Mouse (Mus musculus) lung, embryonic 16.5 days (tissue): Measurements from ENCODE around the gene Zfp92. TPM values are rescaled to one million over a fixed set of nuclear protein-coding genes. Genes with fewer than 3 reads are reported as not detected.
"Not testable (repeated sequence)": the region's sequence is repeated elsewhere in the genome, so short reads cannot be mapped to it uniquely, and the experiment has no call there.

Experiments
- ATAC-seq: fragments of 200-750 bp; cut with Nextera tagmentation; 2 replicates; pipeline ENCODE4 v1.8.0; 2017; ENCODE audit warnings: low read depth, mild to moderate bottlenecking, moderate library complexity
- H3K27ac ChIP-seq: fragments of 300-500 bp; sonication (generic); 2 replicates; pipeline ENCODE4 v1.5.1; 2014; ENCODE audit warnings: mild to moderate bottlenecking, control low read depth, low read length
- H3K27me3 ChIP-seq: fragments of 300-500 bp; sonication (generic); 2 replicates; pipeline ENCODE4 v1.6.1; 2014; ENCODE audit warnings: low read depth, low read length, mixed read lengths; ENCODE audit not compliant: control insufficient read depth, insufficient read depth
- H3K36me3 ChIP-seq: fragments of 300-500 bp; sonication (generic); 2 replicates; pipeline ENCODE4 v1.6.1; 2014; ENCODE audit warnings: low read length; ENCODE audit not compliant: control insufficient read depth, insufficient read depth
- H3K4me1 ChIP-seq: fragments of 300-500 bp; sonication (generic); replicated peaks from 2 replicates; pipeline ENCODE4 v1.6.1; 2014; ENCODE audit warnings: low read length, mixed read lengths; ENCODE audit not compliant: control insufficient read depth, insufficient read depth
- H3K4me2 ChIP-seq: fragments of 300-500 bp; sonication (generic); 2 replicates; pipeline ENCODE4 v1.6.1; 2014; ENCODE audit warnings: low read depth, low read length, control low read depth
- H3K4me3 ChIP-seq: fragments of 300-500 bp; sonication (generic); 2 replicates; pipeline ENCODE4 v1.5.1; 2014; ENCODE audit warnings: mild to moderate bottlenecking, low read length, control low read depth
- H3K9ac ChIP-seq: fragments of 300-500 bp; sonication (generic); 2 replicates; pipeline ENCODE4 v1.6.1; 2014; ENCODE audit warnings: low read length, control low read depth
- H3K9me3 ChIP-seq: fragments of 300-500 bp; sonication (generic); 2 replicates; pipeline ENCODE4 v1.6.1; 2016; ENCODE audit warnings: low read length; ENCODE audit not compliant: control insufficient read depth
- WGBS: fragments of 180-500 bp; shearing (Covaris S2); extraction: QIAGEN DNeasy Blood & Tissue Kit; methylation state at CpG from one replicate; pipeline ENCODE4 v1.1.7; 2014; 5-methylcytosine and 5-hydroxymethylcytosine counted together
- polyA plus RNA-seq: library from polyadenylated mRNA; unstranded; fragments of >200 nt; fragmentation: Nextera tagmentation; extraction: Ambion mirVana; gene quantifications from 2 replicates; pipeline ENCODE4 v1.2.1, GENCODE M21; 2015

The Zfp92 gene
- polyA plus RNA-seq: 0.13 and 0.14 TPM in 2 replicates

- H3K4me1 ChIP-seq: no peaks in the 10 kb centered on the region
- H3K9ac ChIP-seq: no peak within 1 kb of the TSS
- no peak within 1 kb of the TSS for H3K27ac ChIP-seq
- no peaks in the 10 kb centered on the region for H3K9me3 ChIP-seq
- peaks cover 3% of the 10 kb centered on the region for H3K27me3 ChIP-seq
- H3K4me2 ChIP-seq: peak within 1 kb of the TSS; percentile 47
- peak within 1 kb of the TSS; percentile 30 for H3K4me3 ChIP-seq
- ATAC-seq: no peak
- 13% methylated on average over 20 of the region's 20 CpGs for WGBS
- H3K36me3 ChIP-seq: no peaks in the 10 kb centered on the region
These were observed at the start of gene Zfp92 for GRCm38 (mm10) chrX:73410880-73411517. Zfp92 (plus strand) TSS chrX:73411096.

GRCm38 (mm10) chrX:73363291-73363690 lies 47.6 kb upstream of the Zfp92 start:
- no peak overlapping the region for H3K4me2 ChIP-seq
- H3K9ac ChIP-seq: no peak overlapping the region
- no peak for ATAC-seq
- no peak overlapping the region for H3K27ac ChIP-seq
- no peaks in the 10 kb centered on the region for H3K27me3 ChIP-seq
- no peak overlapping the region for H3K4me3 ChIP-seq
- H3K36me3 ChIP-seq: no peaks in the 10 kb centered on the region; the same call in 1 of the 2 replicates
- no peaks in the 10 kb centered on the region for H3K9me3 ChIP-seq
- H3K4me1 ChIP-seq: no peaks in the 10 kb centered on the region

- Histone ChIP-seq H3K9me3 (no peaks in the 10 kb centered on the region), H3K36me3 (no peaks in the 10 kb centered on the region), H3K9ac (no peak overlapping the region), H3K4me1 (no peaks in the 10 kb centered on the region), H3K4me2 (no peak overlapping the region), H3K27ac (no peak overlapping the region), H3K27me3 (no peaks in the 10 kb centered on the region), H3K4me3 (no peak overlapping the region)
- ATAC-seq: no peak
- WGBS: 58% methylated on average over 6 of the region's 6 CpGs
These were observed 26.5 kb upstream of the Zfp92 start for GRCm38 (mm10) chrX:73384419-73384818.

GRCm38 (mm10) chrX:73384924-73385323 lies 26.0 kb upstream of the Zfp92 start:
- no peaks in the 10 kb centered on the region for H3K9me3 ChIP-seq
- no peak overlapping the region for H3K27ac ChIP-seq
- no peak overlapping the region for H3K4me2 ChIP-seq
- ATAC-seq: no peak
- H3K9ac ChIP-seq: no peak overlapping the region
- 8% methylated on average over 1 of the region's 1 CpGs for WGBS
- H3K4me3 ChIP-seq: no peak overlapping the region
- no peaks in the 10 kb centered on the region for H3K4me1 ChIP-seq
- no peaks in the 10 kb centered on the region for H3K36me3 ChIP-seq
- H3K27me3 ChIP-seq: no peaks in the 10 kb centered on the region

- no peak for ATAC-seq
- WGBS: 74% methylated on average over 4 of the region's 4 CpGs
- Histone ChIP-seq H3K36me3 (no peaks in the 10 kb centered on the region), H3K4me3 (no peak overlapping the region), H3K9ac (no peak overlapping the region), H3K27ac (no peak overlapping the region), H3K27me3 (no peaks in the 10 kb centered on the region), H3K9me3 (no peaks in the 10 kb centered on the region), H3K4me2 (no peak overlapping the region), H3K4me1 (no peaks in the 10 kb centered on the region)
These were observed 19.4 kb upstream of the Zfp92 start for GRCm38 (mm10) chrX:73391481-73391880.

GRCm38 (mm10) chrX:73396446-73396845 lies 14.4 kb upstream of the Zfp92 start:
- no peaks in the 10 kb centered on the region for H3K27me3 ChIP-seq
- H3K27ac ChIP-seq: no peak overlapping the region
- no peaks in the 10 kb centered on the region for H3K9me3 ChIP-seq
- H3K4me1 ChIP-seq: no peaks in the 10 kb centered on the region
- H3K4me2 ChIP-seq: no peak overlapping the region
- WGBS: 75% methylated on average over 1 of the region's 1 CpGs
- no peaks in the 10 kb centered on the region for H3K36me3 ChIP-seq
- H3K9ac ChIP-seq: no peak overlapping the region
- no peak for ATAC-seq
- H3K4me3 ChIP-seq: no peak overlapping the region

GRCm38 (mm10) chrX:73398636-73399035 lies 12.3 kb upstream of the Zfp92 start, which contains the start of gene Gm18336:
Gm18336 (minus strand) TSS chrX:73398736.
- not testable (repeated sequence) for ATAC-seq, H3K4me3 ChIP-seq, H3K9me3 ChIP-seq, H3K9ac ChIP-seq, H3K36me3 ChIP-seq, H3K4me1 ChIP-seq, H3K4me2 ChIP-seq, H3K27ac ChIP-seq, H3K27me3 ChIP-seq
- WGBS: 80% methylated on average over 1 of the region's 2 CpGs

- no peak for ATAC-seq
- H3K27ac ChIP-seq: no peak overlapping the region
- H3K4me3 ChIP-seq: no peak overlapping the region
- H3K9ac ChIP-seq: no peak overlapping the region
- no peaks in the 10 kb centered on the region for H3K36me3 ChIP-seq
- no peaks in the 10 kb centered on the region; the same call in 1 of the 2 replicates for H3K27me3 ChIP-seq
- no peaks in the 10 kb centered on the region for H3K4me1 ChIP-seq
- H3K4me2 ChIP-seq: no peak overlapping the region
- H3K9me3 ChIP-seq: no peaks in the 10 kb centered on the region
- 86% methylated on average over 19 of the region's 20 CpGs for WGBS
These were observed 9.9 kb upstream of the Zfp92 start for GRCm38 (mm10) chrX:73400951-73401350.

- H3K4me3 ChIP-seq: no peak overlapping the region
- H3K4me1 ChIP-seq: no peaks in the 10 kb centered on the region
- WGBS: 89% methylated on average over 12 of the region's 12 CpGs
- no peaks in the 10 kb centered on the region; the same call in 1 of the 2 replicates for H3K27me3 ChIP-seq
- H3K9ac ChIP-seq: no peak overlapping the region
- no peaks in the 10 kb centered on the region for H3K9me3 ChIP-seq
- H3K4me2 ChIP-seq: no peak overlapping the region
- H3K36me3 ChIP-seq: no peaks in the 10 kb centered on the region
- no peak for ATAC-seq
- H3K27ac ChIP-seq: no peak overlapping the region
These were observed 9.3 kb upstream of the Zfp92 start for GRCm38 (mm10) chrX:73401616-73402015.
